Mouse (Mus musculus) monocyte, adult 5-6 weeks (primary cell): ENCODE data around the gene Atp13a3. TPM values are rescaled to one million over a fixed set of nuclear protein-coding genes. Genes with fewer than 3 reads are reported as not detected.

Experiments used
- ATAC-seq: fragments of 153-309, 156-312 bp; replicated peaks from 2 replicates; pipeline ENCODE4 v1.8.0; 2017; ENCODE audit warnings: mild to moderate bottlenecking; ENCODE audit not compliant: low TSS enrichment, insufficient number of reproducible peaks, severe bottlenecking, poor library complexity, low FRiP score
- total RNA-seq: library from RNA; stranded (forward); fragments of 200-1000, 200-491, 200-594 nt; gene quantifications from 3 replicates; pipeline ENCODE4 v1.2.3, GENCODE M21; 2017

Gene Atp13a3
- total RNA-seq, 1 experiment from 2014 or later = 70.1 TPM

GRCm38 (mm10) chr16:30296601-30297275 lies 109.0 kb downstream of the Atp13a3 start:
- no peak for ATAC-seq

DNA sequence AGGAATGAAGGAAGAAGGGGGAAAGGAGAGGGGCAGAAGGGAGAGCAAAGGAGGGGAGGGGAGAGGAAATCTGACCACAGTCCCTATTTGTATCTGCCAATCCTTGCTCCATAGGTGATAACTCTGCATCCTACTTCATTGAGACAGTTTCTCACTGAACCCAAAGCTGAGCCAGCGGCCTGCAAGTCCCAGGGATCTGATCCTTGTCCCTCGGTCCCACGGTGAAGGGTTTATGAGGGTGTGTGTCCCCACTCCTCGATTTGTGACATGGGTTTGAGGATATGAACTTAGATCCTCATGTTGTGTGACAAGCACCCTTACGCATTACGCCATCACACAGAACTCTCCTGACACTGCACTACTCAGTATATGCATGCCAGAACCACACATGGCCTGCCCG lies 110.7 kb downstream of the Atp13a3 start:
- no peak for ATAC-seq

GRCm38 (mm10) chr16:30290436-30290835 lies 115.3 kb downstream of the Atp13a3 start:
- no peak for ATAC-seq

DNA sequence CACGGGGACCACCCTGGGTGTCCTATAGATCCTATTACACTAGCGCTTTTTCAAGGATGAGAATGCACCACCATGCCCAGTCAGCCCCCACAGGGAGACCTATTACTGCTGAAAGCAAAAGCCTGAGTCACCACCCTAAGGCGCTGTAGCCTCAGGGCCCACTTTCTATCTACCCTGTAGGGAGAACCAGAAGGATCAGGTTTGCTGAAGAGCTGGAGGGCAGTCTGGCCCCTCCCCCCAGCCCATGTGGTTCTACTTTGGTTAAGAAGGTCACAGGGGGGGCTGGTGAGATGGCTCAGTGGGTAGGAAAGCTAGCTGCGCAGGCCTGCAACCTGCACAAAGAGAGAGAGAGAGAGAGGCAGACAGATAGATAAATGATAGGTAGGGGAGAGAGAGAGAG lies 120.1 kb downstream of the Atp13a3 start:
- no peak for ATAC-seq

GRCm38 (mm10) chr16:30283743-30284337 lies 121.9 kb downstream of the Atp13a3 start:
- ATAC-seq = no peak

GRCm38 (mm10) chr16:30282844-30283495 lies 122.8 kb downstream of the Atp13a3 start, which contains the start of gene Lrrc15:
Lrrc15 (minus strand) TSS chr16:30283256.
- ATAC-seq = no peak

DNA sequence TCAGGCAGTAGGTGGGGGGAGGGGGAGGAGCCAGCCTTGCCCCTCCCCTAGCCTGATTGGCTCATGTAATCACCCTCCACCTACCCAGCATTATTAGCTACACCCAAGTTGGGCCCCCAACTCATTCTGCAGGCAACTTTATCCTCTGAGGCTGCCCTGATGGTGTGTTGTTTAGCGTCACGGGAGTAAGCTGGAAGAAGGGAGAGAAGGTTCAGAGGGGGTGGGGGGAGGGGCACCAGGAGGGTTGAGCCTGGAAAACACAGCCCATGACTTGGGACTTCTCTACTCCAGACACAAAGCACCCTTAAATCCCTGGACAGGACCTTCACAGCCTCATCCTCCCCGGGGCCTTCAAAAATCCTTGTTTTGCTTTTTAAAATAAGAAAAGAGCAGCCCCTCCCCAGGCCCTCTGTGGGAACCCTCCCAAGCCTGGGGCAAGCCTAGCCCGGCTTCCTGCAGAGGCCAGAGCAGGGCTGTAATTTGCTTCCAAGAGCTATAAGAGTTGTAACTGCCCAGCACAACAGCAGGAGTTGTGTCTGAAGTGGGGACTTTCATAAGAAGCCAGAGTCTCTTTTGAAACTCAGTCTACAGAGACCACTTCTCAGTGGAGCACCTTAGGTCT lies 125.0 kb downstream of the Atp13a3 start:
- no peak for ATAC-seq

- no peak for ATAC-seq
Measured at GRCm38 (mm10) chr16:30278406-30278805, 127.4 kb downstream of the Atp13a3 start.

DNA sequence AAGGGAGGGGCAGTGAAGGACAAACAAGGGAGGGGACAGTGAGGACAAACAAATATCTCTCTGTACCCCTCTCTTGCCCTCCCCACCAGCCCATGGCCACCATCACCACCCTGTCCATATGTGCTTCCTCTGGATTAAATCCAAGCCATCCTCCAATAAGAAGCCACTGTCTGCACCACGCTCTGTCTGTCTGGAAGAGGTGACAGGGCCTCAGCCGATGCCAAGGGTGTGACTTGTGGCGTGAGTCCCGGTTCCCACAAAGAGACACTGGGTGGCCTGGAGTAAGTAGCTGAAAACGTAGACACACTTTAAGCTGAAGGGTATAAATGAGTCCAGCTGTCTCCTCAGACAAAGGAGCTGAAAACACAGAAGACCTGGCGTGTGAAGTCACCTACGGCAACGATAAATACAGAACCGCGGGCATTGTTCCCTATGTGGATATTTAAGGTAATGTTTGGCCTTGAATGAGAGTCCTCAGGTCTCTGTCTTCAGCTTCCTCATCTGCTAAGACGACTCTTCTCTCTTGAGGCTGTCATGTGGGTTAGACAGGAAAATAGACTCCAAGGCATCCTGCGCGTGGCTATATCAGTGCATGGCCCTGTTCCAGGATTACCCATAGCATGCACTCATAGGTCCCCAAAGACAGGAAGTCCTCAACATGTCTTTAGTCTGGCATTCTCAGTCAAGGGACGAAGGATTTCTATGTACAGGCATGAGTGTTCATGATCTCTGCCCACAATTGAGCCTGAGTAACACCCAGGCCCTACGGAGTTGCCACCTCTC lies 130.0 kb downstream of the Atp13a3 start:
- no peak for ATAC-seq

DNA sequence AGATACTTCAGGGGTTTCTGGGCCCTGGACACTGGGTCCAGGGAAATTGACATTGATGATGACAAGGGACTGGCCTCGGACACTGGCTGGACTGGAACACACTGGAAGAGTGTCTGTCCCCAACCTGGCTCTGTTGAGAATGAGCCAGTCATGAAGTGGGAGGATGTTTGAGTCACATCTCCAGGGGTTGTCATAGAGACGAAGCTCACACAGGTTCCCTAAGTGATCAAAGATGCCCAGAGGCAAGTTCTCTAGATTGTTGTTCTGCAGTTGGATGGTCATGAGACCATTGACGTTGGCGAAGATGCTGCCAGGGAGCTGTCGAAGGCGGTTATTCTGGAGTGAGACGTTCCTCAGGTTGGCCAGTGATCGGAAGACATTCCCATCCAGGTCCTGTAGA lies 132.7 kb downstream of the Atp13a3 start:
- ATAC-seq = no peak

GRCm38 (mm10) chr16:30271941-30272595 lies 133.7 kb downstream of the Atp13a3 start:
- ATAC-seq = no peak

- ATAC-seq = no peak
Measured at GRCm38 (mm10) chr16:30271223-30271761, 134.5 kb downstream of the Atp13a3 start.

- ATAC-seq = no peak
Measured at GRCm38 (mm10) chr16:30267359-30267758, 138.4 kb downstream of the Atp13a3 start, which contains the start of gene Cpn2. Cpn2 (minus strand) TSS chr16:30267499.

- no peak for ATAC-seq
Measured at GRCm38 (mm10) chr16:30266561-30266960, 139.2 kb downstream of the Atp13a3 start.

DNA sequence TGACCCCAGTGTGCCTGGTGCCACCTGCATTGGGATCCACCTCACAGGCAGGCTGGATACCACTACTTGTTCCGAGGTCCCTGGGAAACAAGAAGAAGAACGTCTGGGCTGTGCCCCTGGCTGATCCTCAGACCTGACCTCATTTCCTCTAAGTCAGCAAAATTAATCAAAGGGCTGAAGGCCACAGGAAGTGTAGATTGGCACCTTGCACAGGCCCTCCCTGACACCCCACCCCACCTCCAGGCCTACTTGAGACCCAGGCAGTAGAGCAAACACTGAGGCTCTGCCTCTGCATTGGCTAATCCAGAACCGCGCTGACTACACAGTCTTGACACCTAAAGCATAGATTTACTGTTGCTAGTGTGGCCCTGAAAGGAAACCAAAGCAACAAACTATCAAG lies 140.2 kb downstream of the Atp13a3 start:
- no peak for ATAC-seq

DNA sequence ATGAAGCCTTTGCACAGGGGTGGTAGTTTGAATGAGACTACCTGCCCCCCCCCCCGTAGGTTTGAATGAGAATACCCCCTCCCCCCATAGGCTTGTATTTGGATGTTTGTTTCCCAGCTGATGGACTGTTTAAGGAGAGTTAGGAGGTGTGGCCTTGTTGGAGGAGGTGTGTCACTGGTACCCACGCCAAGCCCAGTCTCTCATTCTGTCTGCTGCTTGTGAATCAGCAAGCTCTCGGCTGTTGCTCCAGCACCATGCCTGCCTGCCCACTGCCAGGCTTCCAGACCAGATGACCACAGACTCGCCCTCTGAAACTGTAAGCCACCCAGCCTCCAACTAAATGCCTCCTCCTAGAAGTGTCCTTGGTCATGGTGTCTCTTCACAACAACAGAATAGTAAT lies 142.6 kb downstream of the Atp13a3 start:
- ATAC-seq = no peak

DNA sequence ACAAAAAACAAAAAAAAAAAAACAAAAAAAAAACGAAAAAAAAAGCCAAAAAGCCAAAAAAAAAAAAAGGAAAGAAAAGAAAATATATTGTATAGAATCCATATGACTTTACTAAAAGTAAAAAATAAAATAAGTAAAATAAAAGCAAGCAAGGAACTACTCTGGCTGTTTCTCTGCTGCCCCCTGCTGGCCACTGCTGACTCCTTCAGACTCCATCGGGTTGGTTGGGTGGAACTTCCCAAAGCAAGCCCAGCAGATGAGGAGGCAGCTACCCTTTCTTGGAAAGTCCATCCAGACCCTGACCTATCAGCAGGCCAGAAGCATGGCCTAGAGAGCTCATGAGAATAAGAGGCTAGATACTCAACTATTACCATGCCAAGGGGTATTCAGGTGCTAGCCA lies 143.1 kb downstream of the Atp13a3 start:
- no peak for ATAC-seq
